Mouse (Mus musculus) skeletal muscle tissue, adult 2 months (tissue): ENCODE measurements around the gene Elk1.

ENCODE experiments used
- DNase-seq: peaks from one replicate; pipeline ENCODE4 v3.0.0-alpha.2; 2012; ENCODE audit warnings: low read depth, low spot score

The Elk1 gene

DNA sequence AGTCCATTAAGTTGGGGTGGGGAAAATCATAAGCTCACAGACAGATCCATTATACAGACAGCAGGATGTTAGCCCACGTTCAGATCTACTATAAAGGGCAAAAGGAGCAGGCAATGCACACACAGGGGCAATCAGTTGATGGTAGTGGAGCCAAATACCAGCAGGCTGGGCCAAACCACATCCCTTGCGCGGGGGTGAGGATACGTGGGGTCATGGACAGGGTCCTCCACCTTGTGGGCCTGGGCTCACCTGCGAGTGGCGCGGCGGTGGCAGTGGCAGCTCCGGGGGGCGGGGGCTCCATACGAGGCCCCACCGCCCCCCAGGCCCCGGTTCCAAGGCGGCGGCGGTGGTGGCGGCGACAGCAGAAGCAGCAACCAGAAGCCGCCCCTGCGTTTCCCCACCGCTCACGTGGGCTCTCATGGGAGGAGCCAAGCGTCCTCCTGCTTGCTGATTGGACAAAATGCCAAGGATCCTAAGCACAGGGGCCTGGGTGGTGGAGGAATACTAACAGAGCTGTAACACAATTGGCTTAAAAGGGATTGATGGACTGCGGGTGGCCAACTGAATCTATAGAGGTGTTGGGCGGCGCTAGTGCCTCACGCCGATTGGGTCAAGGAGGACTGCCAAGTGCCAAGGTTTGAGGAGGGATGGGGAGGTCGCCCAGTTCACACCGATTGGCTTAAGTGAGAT, at the start of gene Elk1:
Gene Elk1, minus strand, starts transcription at position 418 of the 690 bp plus-strand sequence.
- DNase-seq = peak; percentile 93

DNA sequence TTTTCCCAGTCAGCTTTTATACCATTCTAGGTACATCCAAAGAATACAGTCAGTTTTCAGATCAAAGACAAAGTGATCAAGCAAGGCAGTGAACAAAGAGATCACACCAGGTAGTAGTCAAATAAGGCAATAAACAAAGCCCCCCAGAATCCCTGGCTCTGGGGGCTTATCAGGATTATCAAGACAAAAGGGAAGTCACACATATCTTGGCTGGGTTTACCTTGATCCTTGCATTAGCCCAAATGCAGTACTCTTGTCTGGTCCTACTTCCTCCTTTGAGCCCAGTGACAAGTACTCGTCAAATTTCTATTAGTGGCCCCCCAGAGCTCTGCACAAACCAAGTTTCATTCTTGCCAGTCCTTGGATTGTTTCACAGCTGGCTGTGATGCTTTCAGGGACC, 30.5 kb upstream of the Elk1 start:
- DNase-seq = no peak

DNA sequence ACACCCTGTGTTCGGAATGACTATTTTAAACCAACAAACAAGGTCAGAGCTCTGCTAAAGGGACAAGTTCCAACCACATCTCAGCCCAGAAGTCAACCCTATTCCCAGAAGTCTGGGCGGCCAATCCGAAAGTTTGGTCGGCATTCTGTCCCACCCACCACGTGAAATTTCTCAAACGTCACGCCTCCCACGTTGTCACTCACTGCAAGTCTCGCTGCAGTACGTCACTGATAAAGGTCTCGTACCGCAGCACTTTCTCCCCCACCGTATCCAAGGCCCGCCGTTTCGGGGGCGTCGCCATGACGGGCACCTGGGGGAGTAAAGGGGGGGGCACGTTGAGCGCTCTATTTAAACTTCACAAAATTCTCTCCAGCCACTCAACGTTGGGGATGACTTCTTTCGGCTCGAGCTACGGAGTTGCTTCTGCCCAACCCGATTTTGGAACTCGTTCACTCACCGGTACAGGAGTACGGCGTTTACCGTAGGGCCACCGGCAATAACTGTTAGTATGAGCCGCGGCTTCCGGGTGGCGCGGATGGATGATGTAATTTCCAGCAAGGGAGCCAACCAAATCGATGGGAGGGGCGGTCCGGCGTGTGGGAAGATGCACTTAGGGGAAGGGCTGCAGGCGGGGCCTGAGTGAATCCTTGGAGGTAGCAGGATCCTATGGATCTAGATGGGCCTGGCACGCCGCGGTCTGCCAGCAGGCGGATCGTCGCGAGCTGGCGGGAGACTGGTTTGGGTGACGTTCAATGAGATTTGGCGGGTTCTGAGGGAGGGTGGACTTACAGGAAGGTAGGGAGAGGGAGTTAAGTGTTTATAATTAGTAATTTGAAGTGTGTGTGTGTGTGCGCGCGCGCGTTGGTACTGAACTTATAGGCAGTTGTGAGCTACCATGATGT, 11.3 kb upstream of the Elk1 start, which contains the start of gene Uxt:
Gene Uxt, minus strand, starts transcription at position 541 of the 902 bp plus-strand sequence.
- DNase-seq = peak; percentile 83

DNA sequence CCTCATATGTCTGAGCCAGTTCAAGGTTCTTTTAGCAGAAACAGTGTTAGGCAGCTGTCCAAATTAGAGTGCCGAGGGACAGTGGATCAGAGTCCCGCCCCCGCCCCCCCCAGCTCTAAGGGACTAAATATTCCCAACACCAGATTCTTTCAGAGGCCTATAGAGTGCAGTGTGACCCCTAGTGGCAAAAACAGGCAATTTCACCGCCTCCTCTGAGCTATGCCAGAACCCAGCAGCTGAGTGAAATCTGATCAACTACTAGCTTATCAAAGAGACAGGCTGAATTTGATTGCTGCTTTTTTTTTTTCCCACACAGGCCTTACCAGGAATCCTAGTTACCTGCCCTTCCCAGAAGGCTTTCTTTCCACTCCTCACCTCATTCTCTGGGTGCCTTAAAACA, 4.4 kb downstream of the Elk1 start:
- DNase-seq = peak; percentile 32

- peak; percentile 30 for DNase-seq
Measured at GRCm38 (mm10) chrX:20931963-20932362, 18.4 kb downstream of the Elk1 start.

GRCm38 (mm10) chrX:20931364-20931763, 19.0 kb downstream of the Elk1 start, which contains the start of gene Cfp:
Gene Cfp (minus strand): TSS chrX:20931555.
- peak; percentile 11 for DNase-seq

DNA sequence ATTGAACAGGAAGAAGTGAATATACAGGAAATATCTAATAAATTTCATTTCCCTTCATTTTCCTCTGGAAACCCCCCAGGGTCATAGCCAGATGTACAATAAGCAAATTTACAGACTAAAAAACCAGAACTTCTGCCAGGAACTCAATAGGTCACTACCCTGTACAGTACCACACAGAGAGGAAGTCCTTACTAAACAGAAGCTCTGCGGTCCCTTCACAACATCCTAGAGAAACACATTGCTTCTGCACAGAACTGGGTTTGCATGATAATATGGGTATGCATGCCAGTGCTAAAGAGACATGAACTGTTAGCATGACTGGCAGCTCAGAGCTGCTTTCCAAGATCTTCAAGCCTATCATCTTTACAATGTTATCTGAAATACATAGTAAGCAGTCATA, 20.5 kb downstream of the Elk1 start:
- DNase-seq = no peak

- no peak for DNase-seq
Measured at GRCm38 (mm10) chrX:20924976-20925375, 25.4 kb downstream of the Elk1 start.

DNA sequence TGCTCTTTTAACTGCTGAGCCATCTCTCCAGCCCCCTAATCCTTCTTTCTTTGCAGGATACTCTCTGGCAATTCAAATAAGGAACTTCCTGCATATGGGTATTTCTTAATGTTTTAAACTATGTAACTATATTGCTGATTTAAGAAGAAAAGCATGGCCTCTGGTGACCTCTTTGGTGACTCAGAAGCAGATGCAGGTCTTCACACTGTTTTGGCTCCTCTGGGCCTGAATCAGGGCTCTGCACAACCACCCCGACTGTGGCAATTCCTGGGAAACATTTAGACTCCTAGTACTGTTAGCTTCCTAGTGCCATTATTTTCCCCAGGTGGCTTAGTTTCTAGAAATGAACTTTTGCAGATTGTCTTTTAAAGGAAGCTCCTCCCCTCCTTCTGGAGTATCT, 26.9 kb downstream of the Elk1 start:
- no peak for DNase-seq

DNA sequence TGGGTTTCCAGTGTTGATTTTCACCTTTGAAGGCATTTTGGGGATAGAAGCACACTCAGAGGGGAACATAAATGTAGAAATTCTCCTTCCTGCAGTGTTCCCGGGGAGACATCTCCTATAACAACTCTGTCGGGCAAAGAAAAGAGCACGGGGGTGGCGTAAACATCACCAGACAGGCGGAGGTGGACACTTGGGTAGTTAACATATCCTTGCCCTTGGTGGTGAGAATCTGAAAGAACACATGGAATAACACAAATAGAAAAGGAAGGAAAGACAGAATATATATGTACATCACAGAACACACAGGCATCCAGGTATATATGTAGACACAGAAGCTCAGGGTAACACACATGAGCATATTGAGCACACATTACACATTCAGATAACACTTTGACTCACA, 29.0 kb downstream of the Elk1 start:
- no peak for DNase-seq

DNA sequence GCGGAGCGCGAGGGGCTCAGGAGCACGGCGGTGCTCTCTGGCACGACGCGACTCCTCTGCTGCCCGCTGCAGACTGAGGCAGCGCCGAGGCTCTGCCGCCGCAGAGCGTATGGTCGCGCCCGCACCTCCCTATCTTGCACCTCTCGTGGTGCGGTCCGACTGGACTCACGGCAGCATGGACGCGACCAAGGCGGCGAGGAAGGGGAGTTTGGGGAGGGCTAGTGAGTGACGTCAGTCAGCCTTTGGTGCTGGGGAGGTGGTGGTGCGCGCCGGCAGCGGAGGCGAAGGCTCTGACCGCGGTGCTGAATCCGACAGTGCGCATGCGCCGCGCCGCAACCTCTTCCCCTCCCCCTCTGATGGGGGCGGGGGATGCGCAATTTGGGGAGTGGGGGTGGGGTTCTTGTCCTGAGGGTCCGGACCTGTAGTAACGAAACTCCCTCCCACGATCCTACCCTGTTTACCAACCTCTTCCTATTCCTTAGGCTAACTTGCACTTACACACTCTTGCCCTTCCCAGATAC, 29.5 kb downstream of the Elk1 start, which contains the start of gene Syn1:
Gene Syn1, minus strand, starts transcription at position 161 of the 521 bp plus-strand sequence.
- peak; percentile 55 for DNase-seq

DNA sequence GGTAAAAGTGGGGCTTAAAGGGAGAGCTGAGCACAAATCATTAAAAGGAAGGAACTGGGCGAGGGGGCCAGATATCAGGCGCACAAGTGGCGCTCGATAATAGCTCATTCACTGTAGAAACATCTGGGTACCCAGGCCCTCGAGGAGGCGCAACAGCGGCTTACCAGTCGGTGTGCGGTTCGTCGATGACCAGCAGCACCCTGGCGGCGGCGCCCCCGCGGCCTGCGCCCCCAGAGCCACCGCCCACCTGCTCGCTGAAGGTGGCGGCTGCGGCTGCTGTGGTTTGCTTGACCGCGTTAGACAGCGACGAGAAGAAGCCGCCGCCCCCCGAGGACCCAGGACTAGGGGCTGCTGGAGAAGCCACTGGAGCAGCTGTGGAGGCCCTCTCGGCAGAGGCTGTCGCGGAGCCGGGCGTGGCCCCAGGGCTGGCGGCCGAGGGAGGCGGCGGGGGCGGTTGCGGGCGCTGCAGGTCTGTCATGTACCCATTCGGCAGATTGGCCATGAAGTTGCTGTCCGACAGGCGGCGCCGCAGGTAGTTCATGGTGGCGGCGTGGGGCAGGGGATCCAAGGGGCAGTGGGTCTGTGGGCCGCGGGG, 30.1 kb downstream of the Elk1 start:
- DNase-seq = no peak

- no peak for DNase-seq
Measured at GRCm38 (mm10) chrX:20915075-20915474, 35.3 kb downstream of the Elk1 start.

- no peak for DNase-seq
Measured at GRCm38 (mm10) chrX:20913726-20914125, 36.7 kb downstream of the Elk1 start.

DNA sequence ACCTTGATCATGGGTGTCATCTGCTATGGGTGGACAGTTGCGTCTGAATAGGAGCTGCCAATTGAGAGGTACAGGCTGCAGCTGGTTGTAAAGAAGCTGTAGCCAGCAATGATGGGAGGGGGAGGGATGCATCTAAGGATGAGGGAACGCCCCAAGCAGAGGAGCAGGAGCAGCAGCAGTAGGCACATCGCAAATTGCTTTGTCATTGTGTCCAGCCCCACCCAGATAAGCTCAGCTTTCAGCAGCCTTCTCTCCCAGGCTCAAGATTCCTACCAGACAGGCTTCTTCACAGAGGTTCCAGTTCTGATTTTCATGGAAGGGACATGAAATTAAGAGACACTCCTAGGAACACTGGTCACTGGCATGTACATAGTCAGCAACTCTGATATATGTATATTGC, 40.3 kb downstream of the Elk1 start:
- DNase-seq = no peak
